ENCODE assay signal across 16 mouse cellular contexts in the genomic region with DNA sequence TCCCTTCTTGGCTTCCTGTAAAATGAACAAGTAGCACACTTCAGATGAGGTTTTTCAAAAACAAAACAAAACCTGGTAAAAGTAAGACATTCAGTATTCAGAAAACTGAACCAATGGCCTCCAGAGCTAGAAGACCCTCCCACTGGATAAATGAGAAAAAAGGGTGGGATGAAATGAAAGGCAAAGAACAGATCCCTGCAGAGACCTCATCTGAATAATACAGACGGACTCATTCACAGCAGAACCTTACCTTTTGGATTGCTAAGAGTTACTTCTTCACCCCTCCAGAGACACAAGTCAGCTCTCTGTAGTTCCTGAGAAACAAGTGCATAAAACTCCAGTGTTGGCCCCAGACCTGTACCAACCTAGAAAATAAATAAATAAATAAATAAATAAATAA.
"Had no signal": no experiment of that assay in that cellular context is flagged by ENCODE, and none has a peak within 500 bp of the region (broad histone marks: within the 10 kb centered on the region; RNA-seq: fewer than 3 reads in every experiment).

No protein-coding gene starts in this region.

- H3K4me3 ChIP-seq: neural tube, embryonic 12.5 days; neural tube, embryonic 13.5 days; stomach, embryonic 15.5 days had no signal

- H3K27ac ChIP-seq: neural tube, embryonic 12.5 days; neural tube, embryonic 13.5 days; stomach, embryonic 15.5 days; stomach, postnatal 0 days had no signal

- H3K4me1 ChIP-seq: neural tube, embryonic 12.5 days; neural tube, embryonic 13.5 days; stomach, embryonic 15.5 days had no signal

- H3K27me3 ChIP-seq: neural tube, embryonic 12.5 days; neural tube, embryonic 13.5 days; stomach, embryonic 15.5 days had no signal

- H3K9me3 ChIP-seq: neural tube, embryonic 12.5 days; neural tube, embryonic 13.5 days; stomach, embryonic 15.5 days had no signal

- H3K4me2 ChIP-seq: neural tube, embryonic 12.5 days; neural tube, embryonic 13.5 days; stomach, embryonic 15.5 days had no signal

- DNase-seq: retina, postnatal 1 day; right cerebral cortex, adult 18-20 months; right cerebral cortex, postnatal 14 days; right cerebral cortex, postnatal 25 days; right cerebral cortex, postnatal 4 days; spleen, adult 18-20 months; thymus, adult 18-20 months; thymus, adult 2 months; thymus, postnatal 14 days; thymus, postnatal 25 days; thymus, postnatal 36 days; thymus, postnatal 4 days had no signal

- H3K9ac ChIP-seq: neural tube, embryonic 12.5 days; neural tube, embryonic 13.5 days; stomach, embryonic 15.5 days had no signal
